In genomic region chr9:77917622-77918131, GRCm38 (mm10) we compare ENCODE assay signal across 8 mouse cellular contexts. TPM values are rescaled to one million over a fixed set of nuclear protein-coding genes. Genes with fewer than 3 reads are reported as not detected.
DNase-seq lines count a peak whose midpoint lies in the region; TF ChIP-seq lines count a peak whose summit lies in the region.

No protein-coding gene starts in this region.

- 0 out of 2 replicates have a peak, but pooled peaks cover 3% of the 10 kb centered on the region for H3K4me1 ChIP-seq in cerebellum, adult 2 months (ENCODE audit: control insufficient read depth, insufficient read depth, low read length)

- no peaks in the 10 kb centered on the region for H3K27me3 ChIP-seq in cerebellum, adult 2 months (ENCODE audit: control insufficient read depth, insufficient read depth, low read length)

- no peak for TF ChIP-seq POLR2A in cerebellum, adult 2 months (IDR thresholded peaks at IDR 0.05; ENCODE audit: borderline replicate concordance, insufficient read depth, low read length)

- no peak for TF ChIP-seq CTCF in cerebellum, adult 2 months (IDR thresholded peaks at IDR 0.05; ENCODE audit: borderline replicate concordance, insufficient read depth, low read depth, low read length)

- peak overlapping the region; percentile 83 for H3K27ac ChIP-seq in cerebellum, adult 2 months (ENCODE audit: insufficient read depth, low read length)

- WGBS in cerebellum, adult 2 months = 1% methylated on average over 44 of the region's 45 CpGs

- DNase-seq in cerebellum, adult 2 months = no peak
- DNase-seq in cerebellum, adult 9-11 months = no peak
- peak; percentile 51 for DNase-seq in right cerebral cortex, postnatal 14 days
- DNase-seq in right cerebral cortex, postnatal 4 days = no peak
- peak; percentile 51 for DNase-seq in heart, postnatal 4 days
- peak; percentile 47 for DNase-seq in lung, postnatal 10 days
- no peak for DNase-seq in B cell, adult 2 months
- DNase-seq in layer of hippocampus, postnatal 25 days (ENCODE audit: extremely low spot score in 1 of 2, low spot score in 1 of 2) = no peak

- H3K4me3 ChIP-seq in cerebellum, adult 2 months (replicated peaks; ENCODE audit: insufficient read depth, low read depth, low read length) = peak overlapping the region; percentile 84

RNA-seq across cellular contexts. Expression of gene Elovl5, which starts 0.5 kb away (rescaled TPM):
- polyA plus RNA-seq in cerebellum, adult 2 months (2012; rRNA removed) = 102 and 109 TPM in 2 replicates
- 10 to 100 TPM; 64.3 to 67.8 TPM for total RNA-seq in heart, postnatal 4 days (2021)
- 10 to 100 TPM; 68.9 to 74.6 TPM for total RNA-seq in layer of hippocampus, postnatal 25 days (2021)

Comparison
In these comparisons a context has a peak if more than half of its experiments do, and no peak if none do; other contexts are left out.
1. DNase-seq: peak in right cerebral cortex, postnatal 14 days (single experiment), heart, postnatal 4 days (single experiment) and lung, postnatal 10 days (single experiment); none in cerebellum, adult 2 months (0 of 2), cerebellum, adult 9-11 months (single experiment), right cerebral cortex, postnatal 4 days (single experiment), B cell, adult 2 months (0 of 2) and layer of hippocampus, postnatal 25 days (0 of 2).